Mouse (Mus musculus) cerebellum, adult (tissue): Measurements from ENCODE around the gene Ncoa7.

Source experiments
- ATAC-seq: cut with Nextera tagmentation; 2 replicates; pipeline ENCODE4 v1.9.2; 2017; ENCODE audit warnings: mild to moderate bottlenecking, moderate library complexity, mixed read lengths; ENCODE audit not compliant: insufficient number of reproducible peaks, low FRiP score, low TSS enrichment

Gene Ncoa7

GRCm38 (mm10) chr10:30749807-30750206, 53.3 kb downstream of the Ncoa7 start:
- ATAC-seq, result no peak

DNA sequence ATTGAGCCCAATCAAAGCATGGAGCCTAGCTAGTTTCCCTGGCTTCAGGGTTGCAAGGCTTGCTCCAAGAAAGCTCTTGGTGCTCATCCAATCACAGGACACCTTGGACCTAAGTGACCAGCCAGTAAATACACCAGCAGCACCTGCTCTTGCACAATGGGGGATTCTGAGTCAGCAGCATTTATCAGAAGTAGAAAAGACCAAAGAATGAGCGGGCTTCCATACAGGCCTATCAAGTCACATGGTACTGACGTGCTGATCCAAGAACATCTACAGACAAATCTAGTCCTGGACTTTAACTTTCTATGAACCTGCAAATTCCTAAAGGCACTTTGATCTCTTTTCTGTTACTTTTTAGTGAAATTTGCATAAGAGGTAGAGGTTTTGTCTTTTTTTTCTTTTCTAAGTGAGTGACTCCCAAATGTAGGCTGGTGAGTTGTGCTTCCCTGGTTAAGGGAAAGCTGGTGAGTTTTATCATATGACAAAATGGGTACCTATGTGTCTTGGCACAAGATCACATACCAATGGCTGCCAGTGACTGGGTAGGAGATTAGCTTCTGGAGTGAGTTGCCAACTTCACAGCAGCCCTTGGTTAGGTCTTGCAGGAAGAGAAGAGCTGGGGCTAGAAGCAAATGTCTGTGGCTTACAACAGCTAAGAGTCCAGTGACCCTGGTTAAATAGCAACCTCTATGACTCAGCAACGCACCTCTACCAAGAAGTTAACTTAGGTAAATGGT, 57.7 kb downstream of the Ncoa7 start:
- ATAC-seq, result peak; percentile 46; the same call in 1 of the 2 replicates

DNA sequence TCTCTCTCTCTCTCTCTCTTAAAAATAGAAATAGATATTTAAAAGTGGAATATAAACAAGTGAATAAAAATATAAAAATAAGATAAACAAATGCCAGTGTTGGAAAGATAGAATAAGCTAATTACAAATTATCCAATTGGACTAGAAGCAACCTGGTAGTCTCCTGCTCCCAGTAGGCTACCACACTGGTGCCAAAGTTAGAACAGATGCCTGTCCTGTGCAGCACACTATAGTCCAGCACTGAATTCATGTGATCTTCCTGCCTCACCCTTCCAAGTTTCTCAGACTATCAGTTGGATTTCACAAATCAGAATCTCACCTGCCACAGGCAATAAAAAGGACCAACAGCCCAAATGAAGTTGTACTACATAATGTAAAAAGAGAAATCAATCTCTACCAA, 59.9 kb downstream of the Ncoa7 start:
- peak; percentile 83 for ATAC-seq

- no peak for ATAC-seq
Measured at GRCm38 (mm10) chr10:30738403-30738802, 64.7 kb downstream of the Ncoa7 start.

DNA sequence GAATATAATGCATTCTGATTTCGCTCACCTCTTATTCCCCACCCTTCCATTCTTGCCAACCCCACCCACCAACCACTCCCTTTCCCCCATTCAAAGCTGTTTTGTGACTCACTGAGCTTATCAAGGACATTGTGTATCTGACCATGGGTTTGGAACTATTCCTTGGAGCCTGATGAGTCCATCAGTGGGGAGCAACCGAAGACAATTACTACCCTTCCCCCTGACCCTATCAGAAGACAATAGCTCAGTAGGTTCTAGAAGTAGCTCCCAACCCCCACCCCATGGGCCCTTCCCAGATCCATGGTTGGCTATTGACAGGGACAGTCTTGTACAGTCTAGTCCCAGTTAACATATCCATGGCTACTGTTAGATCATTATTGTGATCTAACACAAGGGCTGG, 65.8 kb downstream of the Ncoa7 start:
- no peak for ATAC-seq

GRCm38 (mm10) chr10:30733148-30733785, 69.9 kb downstream of the Ncoa7 start:
- ATAC-seq, result no peak

- no peak for ATAC-seq
Measured at GRCm38 (mm10) chr10:30731321-30731914, 71.7 kb downstream of the Ncoa7 start.

DNA sequence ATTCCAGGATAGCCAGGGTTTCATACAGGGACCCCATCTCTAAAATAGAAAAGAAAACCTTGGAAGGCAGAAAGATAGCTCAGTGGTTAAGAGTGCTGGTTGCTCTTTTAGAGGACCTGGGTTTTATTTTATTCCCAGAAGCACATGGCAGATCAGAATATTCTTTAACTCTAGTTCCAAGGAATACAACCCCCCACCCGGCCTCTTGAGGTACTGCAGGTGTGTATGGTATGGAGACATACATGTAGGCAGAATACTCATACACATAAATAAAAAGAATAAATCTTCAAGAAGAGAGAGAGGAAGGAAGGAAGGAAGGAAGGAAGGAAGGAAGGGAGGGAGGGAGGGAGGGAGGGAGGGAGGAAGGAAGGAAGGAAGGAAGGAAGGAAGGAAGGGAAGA, 72.3 kb downstream of the Ncoa7 start:
- ATAC-seq, result no peak

GRCm38 (mm10) chr10:30729157-30730096, 73.7 kb downstream of the Ncoa7 start:
- ATAC-seq, result no peak

- no peak for ATAC-seq
Measured at GRCm38 (mm10) chr10:30723014-30723413, 80.1 kb downstream of the Ncoa7 start.

- no peak for ATAC-seq
Measured at GRCm38 (mm10) chr10:30720556-30720955, 82.6 kb downstream of the Ncoa7 start.

GRCm38 (mm10) chr10:30719947-30720346, 83.2 kb downstream of the Ncoa7 start:
- ATAC-seq, result no peak

DNA sequence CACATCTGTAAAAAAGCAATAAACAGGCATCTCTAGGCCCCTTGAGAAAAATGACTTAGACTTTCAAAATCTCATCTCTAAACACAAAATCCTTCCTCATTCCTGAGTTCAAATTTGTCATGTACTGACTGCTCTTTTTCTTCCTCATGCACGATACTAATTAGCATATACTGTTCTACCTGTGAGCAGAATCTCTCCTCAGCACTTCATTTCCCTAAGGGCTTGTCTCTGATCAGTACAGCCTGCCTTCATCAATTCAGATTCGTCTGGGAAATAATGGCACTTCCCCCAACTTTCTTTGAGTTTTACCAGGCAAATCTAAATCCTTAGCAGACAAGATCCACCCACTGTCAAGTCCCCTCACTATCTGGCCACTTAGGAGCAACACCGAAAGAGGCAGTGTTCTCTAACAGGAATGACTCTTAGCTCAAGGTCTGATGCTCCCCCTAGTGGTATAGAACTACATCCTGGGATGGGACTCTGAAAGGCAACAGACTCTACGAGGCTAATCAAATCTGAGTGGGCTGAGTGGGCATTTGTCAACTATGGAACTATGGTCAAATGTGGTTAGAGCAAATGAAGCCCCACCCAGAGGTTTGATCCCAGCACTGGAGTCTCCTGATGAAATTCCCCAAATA, 84.3 kb downstream of the Ncoa7 start:
- ATAC-seq, result peak; percentile 81

GRCm38 (mm10) chr10:30716171-30716570, 87.0 kb downstream of the Ncoa7 start:
- ATAC-seq, result no peak

DNA sequence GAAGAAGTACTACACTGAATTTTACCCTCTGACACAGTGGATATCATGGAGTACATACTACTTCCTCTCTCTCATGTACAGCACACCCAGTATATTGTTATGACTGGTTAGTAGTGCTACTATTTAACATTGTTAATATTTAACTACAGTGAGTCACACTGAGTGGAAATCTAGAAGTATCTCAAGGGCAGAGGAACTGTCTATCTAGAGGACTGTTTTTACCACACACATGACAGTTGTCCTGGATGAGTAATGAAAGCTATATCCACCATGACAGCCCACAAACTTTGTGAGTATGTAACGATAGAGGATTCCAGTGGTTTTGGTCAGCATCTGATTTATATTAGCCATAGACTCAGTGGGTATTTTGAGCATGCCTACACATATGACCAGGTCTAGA, 90.6 kb downstream of the Ncoa7 start:
- no peak for ATAC-seq

GRCm38 (mm10) chr10:30709846-30710403, 93.2 kb downstream of the Ncoa7 start:
- no peak for ATAC-seq

DNA sequence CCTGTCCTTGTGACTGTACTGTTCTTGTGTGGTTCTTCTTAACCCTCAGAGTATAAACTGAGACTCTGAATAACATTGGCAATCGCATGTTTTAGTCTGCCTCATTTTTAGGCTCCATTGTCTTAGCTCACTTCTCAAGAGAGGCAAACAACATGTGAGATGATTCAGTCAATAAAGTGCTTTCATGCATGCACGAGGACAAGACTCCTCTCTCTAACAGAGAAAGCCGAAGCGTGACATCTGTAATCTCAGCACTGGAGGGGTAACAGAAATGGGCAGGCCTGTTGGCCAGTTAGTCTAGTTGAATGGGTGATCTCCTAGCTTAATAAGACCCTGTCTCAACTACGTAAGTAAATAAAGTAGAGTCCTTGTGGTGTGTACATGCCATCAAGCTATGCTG, 95.1 kb downstream of the Ncoa7 start:
- ATAC-seq, result no peak

GRCm38 (mm10) chr10:30702663-30703062, 100.5 kb downstream of the Ncoa7 start:
- no peak for ATAC-seq

- no peak for ATAC-seq
Measured at GRCm38 (mm10) chr10:30686862-30687261, 116.3 kb downstream of the Ncoa7 start.

DNA sequence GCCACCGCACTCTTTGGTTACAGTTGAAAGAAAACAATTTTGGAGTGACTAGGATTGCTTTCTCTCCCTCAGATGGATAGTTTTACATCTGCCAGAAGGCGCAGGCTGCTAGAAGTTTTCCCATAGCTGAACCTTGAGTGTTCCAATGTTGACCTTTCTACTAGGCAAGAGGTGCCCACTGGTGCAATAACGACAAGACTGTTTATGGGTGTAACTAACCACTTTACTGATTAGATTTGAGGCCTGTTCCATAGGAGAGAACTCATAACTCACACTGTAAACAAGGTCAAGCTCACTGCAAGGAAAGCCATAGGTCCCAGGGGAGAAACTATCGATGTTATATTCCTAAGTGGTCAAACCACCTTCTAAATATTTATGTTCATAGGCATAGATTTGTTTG, 119.7 kb downstream of the Ncoa7 start:
- no peak for ATAC-seq
